Mouse (Mus musculus) heart, embryonic 16.5 days (tissue): Measurements from ENCODE around the gene Cad. TPM values are rescaled to one million over a fixed set of nuclear protein-coding genes. Genes with fewer than 3 reads are reported as not detected.

Experiments used
- ATAC-seq: fragments of 200-750 bp; cut with Nextera tagmentation; replicated peaks from 2 replicates; pipeline ENCODE4 v1.8.0; 2017; ENCODE audit warnings: moderate number of reproducible peaks; ENCODE audit not compliant: insufficient read depth, low FRiP score; ENCODE audit errors: extremely low read depth
- H3K27ac ChIP-seq: fragments of 300-500 bp; sonication (generic); 2 replicates; pipeline ENCODE4 v1.5.1; 2014; ENCODE audit warnings: mild to moderate bottlenecking, low read length, control low read depth, moderate library complexity
- H3K27me3 ChIP-seq: fragments of 300-500 bp; sonication (generic); 2 replicates; pipeline ENCODE4 v1.6.1; 2014; ENCODE audit warnings: low read length, mixed read lengths; ENCODE audit not compliant: control insufficient read depth, insufficient read depth
- H3K36me3 ChIP-seq: fragments of 300-500 bp; sonication (generic); 2 replicates; pipeline ENCODE4 v1.6.1; 2014; ENCODE audit not compliant: control insufficient read depth, insufficient read depth
- H3K4me1 ChIP-seq: fragments of 300-500 bp; sonication (generic); 2 replicates; pipeline ENCODE4 v1.6.1; 2014; ENCODE audit warnings: low read length, mixed read lengths; ENCODE audit not compliant: control insufficient read depth, insufficient read depth
- H3K4me2 ChIP-seq: fragments of 300-500 bp; sonication (generic); 2 replicates; pipeline ENCODE4 v1.6.1; 2014; ENCODE audit warnings: low read depth, mild to moderate bottlenecking, control low read depth, low read length
- H3K4me3 ChIP-seq: fragments of 300-500 bp; sonication (generic); 2 replicates; pipeline ENCODE4 v1.5.1; 2014; ENCODE audit warnings: mild to moderate bottlenecking, control low read depth, low read length
- H3K9ac ChIP-seq: fragments of 300-500 bp; sonication (generic); 2 replicates; pipeline ENCODE4 v1.6.1; 2014; ENCODE audit warnings: low read length, control low read depth
- H3K9me3 ChIP-seq: fragments of 300-500 bp; sonication (generic); replicated peaks from 2 replicates; pipeline ENCODE4 v1.6.1; 2016; ENCODE audit warnings: low read length; ENCODE audit not compliant: control insufficient read depth
- WGBS: fragments of 180-500 bp; shearing (Covaris S2); extraction: QIAGEN DNeasy Blood & Tissue Kit; methylation state at CpG from one replicate; pipeline ENCODE4 v1.1.7; 2014; 5-methylcytosine and 5-hydroxymethylcytosine counted together
- polyA plus RNA-seq: library from polyadenylated mRNA; unstranded; fragments of >200 nt; fragmentation: Nextera tagmentation; extraction: Ambion mirVana; gene quantifications from 2 replicates; pipeline ENCODE4 v1.2.1, GENCODE M21; 2015

Cad gene
- polyA plus RNA-seq, 1 experiment from 2014 or later: 14.4 TPM

DNA sequence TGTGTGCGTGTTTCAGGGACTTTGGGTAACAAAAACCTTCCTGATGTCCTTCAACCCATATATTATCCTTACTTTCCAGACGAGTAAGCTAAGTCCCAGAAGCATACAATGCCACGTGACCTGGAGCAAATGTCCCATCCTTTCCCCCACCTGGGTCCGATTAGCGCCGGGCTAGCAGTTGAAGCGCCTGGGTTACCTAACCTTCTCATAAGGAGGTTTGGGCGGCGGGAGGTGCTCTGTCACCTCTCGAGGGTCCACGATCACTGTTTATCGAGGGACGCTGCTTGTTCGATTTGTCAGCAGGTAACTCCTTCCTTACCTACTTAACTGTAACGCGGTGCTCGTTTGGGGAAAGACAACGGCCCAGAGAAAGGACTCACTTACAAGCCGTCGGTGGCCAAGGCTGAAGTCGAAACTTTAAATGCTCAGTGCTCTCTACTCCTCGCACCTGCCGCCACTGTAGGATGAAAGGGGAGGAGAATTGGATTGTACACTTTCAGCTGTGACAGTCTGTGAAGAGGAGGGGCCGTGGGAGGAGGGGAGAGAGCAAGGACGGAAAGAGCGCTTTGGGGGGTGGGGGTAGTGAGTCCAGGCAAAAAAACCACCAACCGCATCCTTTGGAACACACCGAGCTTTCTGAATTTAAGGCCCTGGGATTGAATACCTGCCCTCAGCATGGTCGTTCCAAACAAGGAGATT, 39.7 kb downstream of the Cad start:
- Histone ChIP-seq H3K4me2 (peak overlapping the region; percentile 77), H3K4me1 (peaks cover 26% of the 10 kb centered on the region), H3K27ac (no peak overlapping the region), H3K4me3 (peak overlapping the region; percentile 54), H3K36me3 (no peaks in the 10 kb centered on the region), H3K27me3 (peaks cover 90% of the 10 kb centered on the region), H3K9ac (peak overlapping the region; percentile 53), H3K9me3 (no peaks in the 10 kb centered on the region; the same call in 1 of the 2 replicates)
- ATAC-seq: no peak
- WGBS: 3% methylated on average over 29 of the region's 29 CpGs

DNA sequence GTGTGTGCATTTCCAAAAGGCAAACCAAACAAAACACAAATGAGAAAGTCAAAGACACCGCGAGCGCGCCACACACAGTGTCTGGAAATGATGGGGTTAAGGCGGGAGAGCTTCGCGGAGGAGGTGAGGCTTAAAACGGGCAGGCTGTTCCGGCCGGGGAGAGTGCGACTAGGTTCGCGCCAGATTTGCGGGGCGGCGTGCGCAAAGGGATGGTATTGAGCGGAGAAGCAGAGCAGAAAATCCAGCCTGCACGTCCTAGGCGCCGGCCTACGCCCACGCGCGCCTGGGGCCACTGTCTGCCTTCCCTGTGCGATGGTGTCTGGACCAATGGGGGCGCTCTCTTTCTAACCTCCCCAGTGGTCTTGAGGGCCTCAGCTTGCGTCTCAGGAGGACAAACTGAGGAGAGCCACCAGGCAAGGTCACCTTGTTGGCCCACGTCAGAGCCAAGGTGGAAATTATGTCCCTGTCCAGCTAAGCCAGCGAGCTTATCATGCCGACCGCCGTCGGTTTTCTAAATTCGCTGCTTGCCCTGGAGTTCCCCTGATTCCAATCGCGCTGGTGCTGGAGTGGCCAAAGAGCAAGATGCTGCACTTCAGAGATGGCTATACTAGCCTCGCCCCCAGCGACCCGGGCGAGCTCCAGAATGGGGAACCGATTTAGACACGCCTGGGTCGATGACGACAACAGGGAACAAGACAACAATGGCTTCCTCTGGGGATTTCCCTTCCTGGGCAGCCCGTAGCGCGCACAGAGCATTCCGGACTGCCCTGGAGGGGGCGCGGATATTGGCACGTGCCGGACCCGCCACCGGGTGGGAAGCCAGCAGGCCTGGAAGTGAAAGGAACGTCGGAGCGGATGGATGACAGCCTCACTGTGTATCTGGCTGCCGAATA, 40.5 kb downstream of the Cad start:
- H3K4me1 ChIP-seq: peaks cover 26% of the 10 kb centered on the region
- peak; percentile 61 for ATAC-seq
- H3K27me3 ChIP-seq: peaks cover 84% of the 10 kb centered on the region
- peak overlapping the region; percentile 53 for H3K9ac ChIP-seq
- no peaks in the 10 kb centered on the region; the same call in 1 of the 2 replicates for H3K9me3 ChIP-seq
- peak overlapping the region; percentile 54 for H3K4me3 ChIP-seq
- H3K36me3 ChIP-seq: no peaks in the 10 kb centered on the region
- no peak overlapping the region for H3K27ac ChIP-seq
- WGBS: under 1% methylated on average over 59 of the region's 59 CpGs
- H3K4me2 ChIP-seq: peak overlapping the region; percentile 77

DNA sequence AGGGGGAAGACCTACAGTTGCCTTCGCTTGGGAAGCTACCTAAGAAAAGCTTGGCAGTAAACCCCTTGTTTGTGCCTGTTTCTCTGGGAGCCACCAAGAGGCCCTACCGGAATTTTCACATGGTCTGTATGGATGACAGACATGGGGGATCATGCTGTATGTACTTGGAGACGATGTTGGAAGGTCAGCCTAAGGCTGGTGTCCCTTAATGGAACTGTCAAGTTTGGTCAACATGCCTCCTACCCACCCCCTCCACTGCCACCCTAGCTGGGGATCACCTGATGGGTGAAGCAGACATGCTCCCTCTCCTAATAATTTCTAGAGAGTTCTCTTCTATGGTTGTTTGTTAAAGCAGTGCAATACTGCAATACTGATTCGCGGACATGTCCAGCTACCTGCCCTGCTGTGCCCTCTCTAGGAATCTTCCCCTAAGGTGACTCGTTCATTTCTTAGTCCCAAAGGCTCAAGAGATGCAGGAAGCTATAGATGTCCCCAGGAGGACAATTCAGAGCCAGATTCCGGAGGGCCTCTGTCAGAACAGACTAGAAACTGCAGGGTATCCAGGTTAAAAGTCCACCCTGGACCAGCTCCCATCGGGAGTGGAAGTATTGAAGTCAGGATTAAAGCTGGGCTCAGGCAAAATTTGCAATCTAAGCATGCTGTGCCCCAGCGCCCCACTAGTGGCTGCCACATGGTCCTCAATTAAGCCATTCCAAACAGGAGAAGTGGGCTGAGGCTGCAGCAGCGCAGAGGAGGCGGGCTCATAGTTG, 41.3 kb downstream of the Cad start:
- Histone ChIP-seq H3K9me3 (no peaks in the 10 kb centered on the region; the same call in 1 of the 2 replicates), H3K4me2 (peak overlapping the region; percentile 77), H3K27me3 (peaks cover 75% of the 10 kb centered on the region), H3K36me3 (no peaks in the 10 kb centered on the region), H3K4me1 (peaks cover 26% of the 10 kb centered on the region), H3K27ac (no peak overlapping the region), H3K9ac (peak overlapping the region; percentile 53), H3K4me3 (peak overlapping the region; percentile 54)
- ATAC-seq: no peak
- WGBS: 34% methylated on average over 11 of the region's 11 CpGs

DNA sequence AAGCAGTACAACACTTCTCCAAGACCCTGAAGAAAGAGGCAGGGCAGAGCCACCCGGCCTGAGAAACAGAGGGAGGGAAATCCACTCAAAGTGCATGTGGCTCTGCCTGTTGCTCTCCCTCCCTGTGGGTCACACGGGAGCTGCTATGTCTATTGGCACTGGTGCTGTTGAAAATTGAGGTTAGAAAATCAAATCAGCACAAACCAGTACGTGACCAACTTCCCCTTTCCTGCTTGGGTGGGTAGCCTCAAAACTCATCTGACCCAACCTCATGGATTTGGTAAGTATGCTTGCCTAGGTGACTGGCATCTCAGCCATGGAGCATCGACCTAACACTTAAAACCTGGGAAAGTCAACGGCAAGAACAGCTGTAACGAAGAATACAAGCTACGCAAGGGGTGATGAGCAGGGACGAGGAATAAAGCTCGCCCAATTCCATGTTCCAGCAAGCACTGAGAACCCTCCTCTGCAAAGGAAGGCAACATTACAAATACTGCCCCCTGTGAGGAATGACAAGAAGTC, 51.3 kb downstream of the Cad start, which contains the start of gene Dnajc5g:
Gene Dnajc5g (plus strand): TSS at position 472 of the 522 bp plus-strand sequence.
- WGBS: 73% methylated on average over 9 of the region's 9 CpGs
- H3K27ac ChIP-seq: no peak within 1 kb of the TSS
- no peak within 1 kb of the TSS for H3K4me3 ChIP-seq
- H3K36me3 ChIP-seq: no peaks in the 10 kb centered on the region
- 0 out of 2 replicates have a peak, but pooled peaks cover 2% of the 10 kb centered on the region for H3K27me3 ChIP-seq
- no peaks in the 10 kb centered on the region for H3K4me1 ChIP-seq
- no peak for ATAC-seq
- no peak within 1 kb of the TSS for H3K9ac ChIP-seq
- no peaks in the 10 kb centered on the region for H3K9me3 ChIP-seq
- H3K4me2 ChIP-seq: no peak within 1 kb of the TSS

DNA sequence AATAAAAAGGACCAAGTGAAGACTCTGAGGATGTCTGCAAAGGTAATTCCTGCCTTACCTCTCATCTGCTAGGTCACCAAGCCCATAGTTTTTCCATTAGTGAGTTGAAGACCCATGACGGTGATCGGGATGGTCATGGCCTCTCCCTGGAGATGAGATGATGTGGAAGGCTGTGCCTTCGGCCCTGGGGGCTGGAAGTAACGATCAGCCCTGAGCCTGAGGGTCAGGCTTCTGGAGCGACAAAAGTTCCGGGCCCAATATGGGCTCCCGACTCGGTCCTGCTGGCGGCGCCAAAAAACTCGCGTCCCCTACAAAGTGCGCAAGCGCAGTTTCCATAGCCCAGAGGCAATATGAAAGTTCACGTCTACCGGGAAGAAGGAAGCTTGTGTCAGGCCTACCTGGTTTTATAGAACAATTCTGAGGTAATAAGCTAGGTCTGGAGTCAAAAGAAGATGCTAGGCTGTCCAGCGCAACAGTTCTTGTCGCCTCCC, 53.5 kb downstream of the Cad start, which contains the start of gene Slc30a3:
Gene Slc30a3 (minus strand): TSS at position 238 of the 491 bp plus-strand sequence.
- H3K4me3 ChIP-seq: no peak within 1 kb of the TSS
- WGBS: 86% methylated on average over 18 of the region's 18 CpGs
- no peaks in the 10 kb centered on the region for H3K36me3 ChIP-seq
- H3K9me3 ChIP-seq: no peaks in the 10 kb centered on the region
- H3K4me1 ChIP-seq: no peaks in the 10 kb centered on the region
- H3K4me2 ChIP-seq: no peak within 1 kb of the TSS
- 0 out of 2 replicates have a peak, but pooled peaks cover 2% of the 10 kb centered on the region for H3K27me3 ChIP-seq
- H3K9ac ChIP-seq: no peak within 1 kb of the TSS
- no peak for ATAC-seq
- H3K27ac ChIP-seq: no peak within 1 kb of the TSS

DNA sequence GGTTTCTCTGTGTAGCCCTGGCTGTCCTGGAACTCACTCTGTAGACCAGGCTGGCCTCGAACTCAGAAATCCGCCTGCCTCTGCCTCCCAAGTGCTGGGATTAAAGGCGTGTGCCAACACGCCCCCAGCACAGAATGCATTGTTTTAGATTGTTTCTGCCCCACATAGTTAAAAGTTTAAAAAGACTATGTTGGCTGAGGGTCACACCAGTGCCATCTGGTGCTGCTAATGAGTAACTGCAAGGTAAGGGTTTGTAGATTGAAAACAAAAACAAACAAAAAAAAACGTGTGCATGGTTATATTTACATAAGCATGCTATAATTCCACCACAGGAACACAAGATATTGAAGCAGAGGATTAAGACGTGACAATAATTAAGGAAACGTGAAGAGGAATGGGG, 56.2 kb downstream of the Cad start:
- H3K27me3 ChIP-seq: no peaks in the 10 kb centered on the region
- peaks cover 3% of the 10 kb centered on the region; the same call in 1 of the 2 replicates for H3K9me3 ChIP-seq
- no peak overlapping the region for H3K27ac ChIP-seq
- H3K4me3 ChIP-seq: no peak overlapping the region
- H3K9ac ChIP-seq: no peak overlapping the region
- no peaks in the 10 kb centered on the region for H3K36me3 ChIP-seq
- WGBS: 21% methylated on average over 7 of the region's 7 CpGs
- H3K4me1 ChIP-seq: no peaks in the 10 kb centered on the region
- H3K4me2 ChIP-seq: no peak overlapping the region
- ATAC-seq: no peak

DNA sequence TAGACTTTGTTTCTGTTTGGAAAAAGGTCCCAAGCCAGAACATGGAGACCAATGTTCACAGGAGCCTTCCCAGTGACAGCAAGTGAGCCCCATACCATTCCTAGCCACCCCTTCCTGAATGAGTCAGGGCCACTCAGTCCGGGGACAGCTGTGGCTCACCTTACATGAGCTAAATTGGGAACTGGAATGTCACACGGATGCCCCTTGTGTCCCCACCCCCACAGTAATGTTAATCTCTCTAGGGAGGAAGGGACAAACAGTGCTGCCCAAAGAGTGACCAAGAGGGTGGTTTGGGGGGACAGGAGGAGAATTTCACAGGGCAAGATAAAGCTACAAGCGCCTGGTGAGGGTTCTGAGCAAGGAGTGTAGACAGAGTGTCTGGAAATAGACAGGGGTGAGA, 61.8 kb downstream of the Cad start, which contains the start of gene Trim54:
Gene Trim54 (plus strand): TSS at position 359 of the 400 bp plus-strand sequence.
- 16% methylated on average over 3 of the region's 3 CpGs for WGBS
- Histone ChIP-seq H3K9me3 (peaks cover 3% of the 10 kb centered on the region; the same call in 1 of the 2 replicates), H3K9ac (peak within 1 kb of the TSS; percentile 18; the same call in 1 of the 2 replicates), H3K4me2 (peak within 1 kb of the TSS; percentile 55), H3K4me3 (peak within 1 kb of the TSS; percentile 30), H3K36me3 (no peaks in the 10 kb centered on the region), H3K27ac (peak within 1 kb of the TSS; percentile 48), H3K27me3 (no peaks in the 10 kb centered on the region), H3K4me1 (peaks cover 2% of the 10 kb centered on the region; the same call in 1 of the 2 replicates)
- ATAC-seq: peak; percentile 80

DNA sequence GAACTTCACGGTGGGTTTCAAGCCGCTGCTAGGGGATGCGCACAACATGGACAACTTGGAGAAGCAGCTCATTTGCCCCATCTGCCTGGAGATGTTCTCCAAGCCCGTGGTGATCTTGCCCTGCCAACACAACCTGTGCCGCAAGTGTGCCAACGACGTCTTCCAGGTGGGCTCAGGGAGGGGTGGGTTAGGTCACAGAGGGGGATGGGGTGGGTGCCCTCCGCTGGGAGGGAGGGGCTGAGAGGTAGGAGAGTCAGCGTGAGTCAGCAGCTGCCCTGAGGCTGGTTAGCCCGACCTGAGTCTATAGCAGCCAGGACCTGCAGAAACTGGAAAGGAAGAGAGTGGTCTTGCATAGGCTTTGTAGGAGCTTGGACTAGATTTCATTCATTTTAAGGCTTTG, 62.3 kb downstream of the Cad start:
- Histone ChIP-seq H3K27ac (peak overlapping the region; percentile 48), H3K36me3 (no peaks in the 10 kb centered on the region), H3K4me3 (peak overlapping the region; percentile 30), H3K4me1 (peaks cover 2% of the 10 kb centered on the region; the same call in 1 of the 2 replicates), H3K27me3 (no peaks in the 10 kb centered on the region), H3K9ac (peak overlapping the region; percentile 18; the same call in 1 of the 2 replicates), H3K4me2 (peak overlapping the region; percentile 55), H3K9me3 (peaks cover 3% of the 10 kb centered on the region; the same call in 1 of the 2 replicates)
- no peak for ATAC-seq
- WGBS: 18% methylated on average over 10 of the region's 10 CpGs
